ENCODE assay signal across 8 mouse cellular contexts in genomic region chr19:5923990-5924712, GRCm38 (mm10). TPM values are rescaled to one million over a fixed set of nuclear protein-coding genes. Genes with fewer than 3 reads are reported as not detected.
DNase-seq lines count a peak whose midpoint lies in the region; ATAC-seq and TF ChIP-seq lines count a peak whose summit lies in the region.

No protein-coding gene starts in this region.

- peak; percentile 83 for TF ChIP-seq RAD21 in CH12.LX (IDR thresholded peaks at IDR 0.05; ENCODE audit: low read depth, low read length)

- TF ChIP-seq POLR2A in CH12.LX (IDR thresholded peaks at IDR 0.05; ENCODE audit: low read depth, low read length): no peak

- WGBS in forebrain, embryonic 10.5 days: under 1% methylated on average over 38 of the region's 38 CpGs
- WGBS in heart, embryonic 15.5 days: under 1% methylated on average over 38 of the region's 38 CpGs
- under 1% methylated on average over 38 of the region's 38 CpGs for WGBS in liver, embryonic 14.5 days (ENCODE audit: insufficient replicate concordance)
- under 1% methylated on average over 38 of the region's 38 CpGs for WGBS in stomach, embryonic 16.5 days

- in situ Hi-C loops in CH12.LX (cut with MboI; ENCODE audit: low pct_ligation_motif_present, low pct_unique_long_range_greater_than_20kb, low sequenced_read_pairs): loop anchor here (5.0 kb wide), 2 partner anchors 38 to 93 kb away; partner anchors contain the start of genes Capn1 and Pola2

- no peak overlapping the region for H3K27ac ChIP-seq in CH12.LX (ENCODE audit: insufficient read depth, low read depth)
- peak overlapping the region; percentile 63 for H3K27ac ChIP-seq in forebrain, embryonic 10.5 days
- peak overlapping the region; percentile 85 for H3K27ac ChIP-seq in heart, embryonic 15.5 days
- H3K27ac ChIP-seq in liver, embryonic 14.5 days: peak overlapping the region; percentile 73
- peak overlapping the region; percentile 89 for H3K27ac ChIP-seq in stomach, embryonic 16.5 days (ENCODE audit: low read length)

- peak overlapping the region; percentile 72 for H3K4me2 ChIP-seq in CH12.LX (ENCODE audit: insufficient read depth, low read depth, poor library complexity, severe bottlenecking)
- H3K4me2 ChIP-seq in heart, embryonic 15.5 days: peak overlapping the region; percentile 84
- H3K4me2 ChIP-seq in liver, embryonic 14.5 days (ENCODE audit: low read depth): peak overlapping the region; percentile 100
- H3K4me2 ChIP-seq in stomach, embryonic 16.5 days (ENCODE audit: low read depth, low read length): peak overlapping the region; percentile 97

- H3K79me2 ChIP-seq in CH12.LX (replicated peaks; ENCODE audit: control insufficient read depth, extremely low read depth, insufficient read depth, poor library complexity, severe bottlenecking): no peaks in the 10 kb centered on the region

- H3K27me3 ChIP-seq in CH12.LX (replicated peaks): peaks cover 7% of the 10 kb centered on the region
- peaks cover 26% of the 10 kb centered on the region for H3K27me3 ChIP-seq in forebrain, embryonic 10.5 days (ENCODE audit: poor library complexity, severe bottlenecking)
- no peaks in the 10 kb centered on the region for H3K27me3 ChIP-seq in heart, embryonic 15.5 days
- H3K27me3 ChIP-seq in liver, embryonic 14.5 days (ENCODE audit: control insufficient read depth, insufficient read depth, low read length): peaks cover 7% of the 10 kb centered on the region
- 0 out of 2 replicates have a peak, but pooled peaks cover 3% of the 10 kb centered on the region for H3K27me3 ChIP-seq in stomach, embryonic 16.5 days (ENCODE audit: control insufficient read depth, insufficient read depth, low read length)

- H3K4me3 ChIP-seq in CH12.LX (replicated peaks in 1 of 3; ENCODE audit: low read depth in 2 of 3, low read length in 2 of 3, poor library complexity in 1 of 3): peak overlapping the region; percentile 46 to 54 (median 48)
- peak overlapping the region; percentile 62 for H3K4me3 ChIP-seq in forebrain, embryonic 10.5 days
- peak overlapping the region; percentile 65 for H3K4me3 ChIP-seq in heart, embryonic 15.5 days
- H3K4me3 ChIP-seq in liver, embryonic 14.5 days (ENCODE audit: insufficient read depth in 1 of 2, low read depth in 2 of 2, low read length in 2 of 2): peak overlapping the region; percentile 68
- H3K4me3 ChIP-seq in stomach, embryonic 16.5 days (replicated peaks; ENCODE audit: low read length): peak overlapping the region; percentile 63

- no peaks in the 10 kb centered on the region for H3K9me3 ChIP-seq in CH12.LX (replicated peaks; ENCODE audit: low read length)
- H3K9me3 ChIP-seq in forebrain, embryonic 10.5 days: no peaks in the 10 kb centered on the region
- no peaks in the 10 kb centered on the region for H3K9me3 ChIP-seq in heart, embryonic 15.5 days (replicated peaks)
- H3K9me3 ChIP-seq in liver, embryonic 14.5 days (ENCODE audit: control insufficient read depth, low read length): no peaks in the 10 kb centered on the region
- no peaks in the 10 kb centered on the region for H3K9me3 ChIP-seq in stomach, embryonic 16.5 days (replicated peaks; ENCODE audit: control insufficient read depth, low read length)

- peak; percentile 14 to 93; a peak in 2 of 4 replicates for TF ChIP-seq CTCF in CH12.LX (conservative IDR thresholded peaks at IDR 0.05 in 1 of 2, IDR thresholded peaks at IDR 0.05 in 1 of 2; ENCODE audit: low read depth in 2 of 2, low read length in 2 of 2)
- TF ChIP-seq CTCF in liver, embryonic 14.5 days (IDR thresholded peaks at IDR 0.05; ENCODE audit: low read depth): peak; percentile 90

- no peak for TF ChIP-seq EP300 in CH12.LX (IDR thresholded peaks at IDR 0.05; ENCODE audit: low read length)
- TF ChIP-seq EP300 in liver, embryonic 14.5 days (IDR thresholded peaks at IDR 0.05; ENCODE audit: low read depth): no peak

- peak; percentile 68 for ATAC-seq in heart, embryonic 15.5 days (replicated peaks; ENCODE audit: insufficient number of reproducible peaks, insufficient read depth, low FRiP score, low read depth)
- peak; percentile 34 for ATAC-seq in liver, embryonic 14.5 days (ENCODE audit: insufficient read depth)
- peak; percentile 74 for ATAC-seq in stomach, embryonic 16.5 days (ENCODE audit: insufficient read depth, low FRiP score)

- H3K4me1 ChIP-seq in CH12.LX (ENCODE audit: control insufficient read depth in 1 of 2, insufficient read depth in 2 of 2): peaks cover 5 to 28% of the 10 kb centered on the region in 2 experiments; a peak in 2 of 4 replicates
- H3K4me1 ChIP-seq in forebrain, embryonic 10.5 days: peaks cover 49% of the 10 kb centered on the region
- peaks cover 44% of the 10 kb centered on the region for H3K4me1 ChIP-seq in heart, embryonic 15.5 days (replicated peaks)
- H3K4me1 ChIP-seq in liver, embryonic 14.5 days (replicated peaks; ENCODE audit: control insufficient read depth in 2 of 2, insufficient read depth in 2 of 2, low read length in 1 of 2): peaks cover 34 to 36% of the 10 kb centered on the region in 2 experiments
- H3K4me1 ChIP-seq in stomach, embryonic 16.5 days (ENCODE audit: control insufficient read depth, insufficient read depth, low read length): peaks cover 26% of the 10 kb centered on the region

- peaks cover 0 to under 1% of the 10 kb centered on the region in 2 experiments for H3K36me3 ChIP-seq in CH12.LX (replicated peaks in 1 of 2; ENCODE audit: control insufficient read depth in 1 of 2, insufficient read depth in 1 of 2, low read length in 1 of 2)
- H3K36me3 ChIP-seq in forebrain, embryonic 10.5 days (replicated peaks): no peaks in the 10 kb centered on the region
- no peaks in the 10 kb centered on the region for H3K36me3 ChIP-seq in heart, embryonic 15.5 days
- no peaks in the 10 kb centered on the region for H3K36me3 ChIP-seq in liver, embryonic 14.5 days (replicated peaks; ENCODE audit: control insufficient read depth, insufficient read depth, low read depth)
- no peaks in the 10 kb centered on the region for H3K36me3 ChIP-seq in stomach, embryonic 16.5 days (ENCODE audit: control insufficient read depth, insufficient read depth, low read length)

- DNase-seq in CH12.LX (ENCODE audit: extremely low read depth): peak; percentile 84
- peak; percentile 86 for DNase-seq in c-Kit-positive CD71-negative TER-119-negative erythroid progenitor cells, embryonic 14.5 days (ENCODE audit: low read depth)
- DNase-seq in forebrain, embryonic 10.5 days (ENCODE audit: extremely low spot score, low spot score): peak; percentile 88
- peak; percentile 95 for DNase-seq in kidney, postnatal 14 days
- DNase-seq in liver, embryonic 14.5 days (ENCODE audit: low read depth in 3 of 3, low spot score in 3 of 3): peak; percentile 67 to 72 (median 72)
- DNase-seq in neural tube, embryonic 10.5 days (ENCODE audit: extremely low spot score, low spot score): peak; percentile 90

- H3K9ac ChIP-seq in CH12.LX (ENCODE audit: insufficient read depth, low read depth): peak overlapping the region; percentile 16; the same call in 1 of the 2 replicates
- H3K9ac ChIP-seq in heart, embryonic 15.5 days: peak overlapping the region; percentile 67
- H3K9ac ChIP-seq in liver, embryonic 14.5 days (replicated peaks): peak overlapping the region; percentile 63
- peak overlapping the region; percentile 74 for H3K9ac ChIP-seq in stomach, embryonic 16.5 days (ENCODE audit: low read length)

- dilution Hi-C loops in CH12.LX (cut with MboI; ENCODE audit: extremely low pct_ligation_motif_present, extremely low pct_unique_long_range_greater_than_20kb, low sequenced_read_pairs): no loop called here

RNA-seq across cellular contexts. Expression of gene Cdc42ep2, which starts 0.5 kb away (rescaled TPM):
- total RNA-seq in CH12.LX (2012; rRNA removed) (0.25 TPM in 2 replicates), CH12.LX (2014; rRNA removed) (0.08 and 0.13 TPM in 2 replicates)
- polyA plus RNA-seq in CH12.LX (2012; ENCODE audit: insufficient read length, low read depth): 0.16 and 0.20 TPM in 2 replicates
- 1.1 and 1.5 TPM in 2 replicates for polyA plus RNA-seq in forebrain, embryonic 10.5 days (2016; fragmentation: Nextera tagmentation; extraction: Ambion mirVana)
- 10.4 and 13.0 TPM in 2 replicates for polyA plus RNA-seq in heart, embryonic 15.5 days (2015; fragmentation: Nextera tagmentation; extraction: Ambion mirVana)
- 2.2 and 2.3 TPM in 2 replicates for polyA plus RNA-seq in liver, embryonic 14.5 days (2012; rRNA removed)
- polyA plus RNA-seq in liver, embryonic 14.5 days (2014; fragmentation: Nextera tagmentation; extraction: Ambion mirVana): 1.6 and 2.1 TPM in 2 replicates
- polyA plus RNA-seq in stomach, embryonic 16.5 days (2015; fragmentation: Nextera tagmentation; extraction: Ambion mirVana): 13.4 and 13.9 TPM in 2 replicates

RNA-seq across cellular contexts. Expression of gene Dpf2, which starts 11.3 kb away (rescaled TPM):
- total RNA-seq in CH12.LX (2012; rRNA removed) (34.4 and 36.7 TPM in 2 replicates), CH12.LX (2014; rRNA removed) (21.9 and 25.0 TPM in 2 replicates)
- 106 and 115 TPM in 2 replicates for polyA plus RNA-seq in CH12.LX (2012; ENCODE audit: insufficient read length, low read depth)
- polyA plus RNA-seq in forebrain, embryonic 10.5 days (2016; fragmentation: Nextera tagmentation; extraction: Ambion mirVana): 246 and 247 TPM in 2 replicates
- polyA plus RNA-seq in heart, embryonic 15.5 days (2015; fragmentation: Nextera tagmentation; extraction: Ambion mirVana): 81.9 and 106 TPM in 2 replicates
- 35.3 and 36.0 TPM in 2 replicates for polyA plus RNA-seq in liver, embryonic 14.5 days (2012; rRNA removed)
- polyA plus RNA-seq in liver, embryonic 14.5 days (2014; fragmentation: Nextera tagmentation; extraction: Ambion mirVana): 45.1 and 54.5 TPM in 2 replicates
- 117 and 127 TPM in 2 replicates for polyA plus RNA-seq in stomach, embryonic 16.5 days (2015; fragmentation: Nextera tagmentation; extraction: Ambion mirVana)

RNA-seq across cellular contexts. Expression of gene Tigd3, which starts 30.2 kb away (rescaled TPM):
- total RNA-seq in CH12.LX (2012; rRNA removed): 1.6 and 2.1 TPM in 2 replicates
- 0.62 and 0.67 TPM in 2 replicates for total RNA-seq in CH12.LX (2014; rRNA removed)
- 1.2 and 1.4 TPM in 2 replicates for polyA plus RNA-seq in CH12.LX (2012; ENCODE audit: insufficient read length, low read depth)
- polyA plus RNA-seq in forebrain, embryonic 10.5 days (2016; fragmentation: Nextera tagmentation; extraction: Ambion mirVana): 9.0 and 9.1 TPM in 2 replicates
- polyA plus RNA-seq in heart, embryonic 15.5 days (2015; fragmentation: Nextera tagmentation; extraction: Ambion mirVana): 1.2 and 2.0 TPM in 2 replicates
- polyA plus RNA-seq in liver, embryonic 14.5 days (2012; rRNA removed): 2.2 and 2.4 TPM in 2 replicates
- 1.1 TPM in 2 replicates for polyA plus RNA-seq in liver, embryonic 14.5 days (2014; fragmentation: Nextera tagmentation; extraction: Ambion mirVana)
- 1.7 and 1.8 TPM in 2 replicates for polyA plus RNA-seq in stomach, embryonic 16.5 days (2015; fragmentation: Nextera tagmentation; extraction: Ambion mirVana)

RNA-seq across cellular contexts. Expression of gene Pola2, which starts 39.9 kb away (rescaled TPM):
- 60.3 and 80.5 TPM in 2 replicates for total RNA-seq in CH12.LX (2012; rRNA removed)
- total RNA-seq in CH12.LX (2014; rRNA removed): 66.1 and 71.7 TPM in 2 replicates
- 91.4 and 91.7 TPM in 2 replicates for polyA plus RNA-seq in CH12.LX (2012; ENCODE audit: insufficient read length, low read depth)
- polyA plus RNA-seq in forebrain, embryonic 10.5 days (2016; fragmentation: Nextera tagmentation; extraction: Ambion mirVana): 122 and 126 TPM in 2 replicates
- polyA plus RNA-seq in heart, embryonic 15.5 days (2015; fragmentation: Nextera tagmentation; extraction: Ambion mirVana): 35.8 and 48.9 TPM in 2 replicates
- 60.9 and 66.4 TPM in 2 replicates for polyA plus RNA-seq in liver, embryonic 14.5 days (2012; rRNA removed)
- 63.0 and 68.1 TPM in 2 replicates for polyA plus RNA-seq in liver, embryonic 14.5 days (2014; fragmentation: Nextera tagmentation; extraction: Ambion mirVana)
- polyA plus RNA-seq in stomach, embryonic 16.5 days (2015; fragmentation: Nextera tagmentation; extraction: Ambion mirVana): 49.6 and 50.4 TPM in 2 replicates

RNA-seq across cellular contexts. Expression of gene Slc25a45, which starts 46.5 kb away (rescaled TPM):
- 20.6 and 23.1 TPM in 2 replicates for total RNA-seq in CH12.LX (2012; rRNA removed)
- 27.6 and 33.0 TPM in 2 replicates for total RNA-seq in CH12.LX (2014; rRNA removed)
- polyA plus RNA-seq in CH12.LX (2012; ENCODE audit: insufficient read length, low read depth): 20.8 and 22.7 TPM in 2 replicates
- polyA plus RNA-seq in forebrain, embryonic 10.5 days (2016; fragmentation: Nextera tagmentation; extraction: Ambion mirVana): 1.5 and 2.0 TPM in 2 replicates
- 3.2 and 4.2 TPM in 2 replicates for polyA plus RNA-seq in heart, embryonic 15.5 days (2015; fragmentation: Nextera tagmentation; extraction: Ambion mirVana)
- 5.3 and 5.8 TPM in 2 replicates for polyA plus RNA-seq in liver, embryonic 14.5 days (2012; rRNA removed)
- 3.2 and 4.6 TPM in 2 replicates for polyA plus RNA-seq in liver, embryonic 14.5 days (2014; fragmentation: Nextera tagmentation; extraction: Ambion mirVana)
- 5.1 and 5.5 TPM in 2 replicates for polyA plus RNA-seq in stomach, embryonic 16.5 days (2015; fragmentation: Nextera tagmentation; extraction: Ambion mirVana)

Comparison
In these comparisons a context has a peak if more than half of its experiments do, and no peak if none do; other contexts are left out.
1. H3K9ac ChIP-seq: peak in every context shown above with its lines; median percentile 74 in stomach, embryonic 16.5 days; 67 in heart, embryonic 15.5 days; 63 in liver, embryonic 14.5 days; 16 in CH12.LX.